Mouse (Mus musculus) mammary gland, adult 2 months (tissue): ENCODE results near the gene Lrp8. TPM values are rescaled to one million over a fixed set of nuclear protein-coding genes. Genes with fewer than 3 reads are reported as not detected.

ENCODE experiments used
- polyA plus RNA-seq: library from polyadenylated mRNA; depleted of rRNA; stranded (reverse); fragments of >200 nt; gene quantifications from 2 replicates; pipeline ENCODE4 v1.2.3, GENCODE M21; 2012; ENCODE audit warnings: low replicate concordance; rRNA removed

Gene Lrp8
- polyA plus RNA-seq = 2.9 and 7.3 TPM in 2 replicates

DNA sequence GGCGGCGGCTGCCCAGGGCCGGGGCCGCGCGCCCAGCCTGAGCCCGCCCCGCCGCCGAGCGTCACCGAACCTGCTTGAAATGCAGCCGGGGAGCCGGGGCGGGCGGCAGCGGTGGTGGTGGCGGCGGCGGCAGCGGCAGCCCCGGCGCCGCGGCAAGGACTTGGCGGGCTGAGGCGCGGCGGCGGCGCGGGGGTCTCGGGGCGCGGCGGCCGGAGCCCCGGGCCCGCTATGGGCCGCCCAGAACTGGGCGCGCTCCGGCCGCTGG is at the start of gene Lrp8:
Lrp8 (plus strand) TSS at position 77 of the 265 bp plus-strand sequence.

GRCm38 (mm10) chr4:107879254-107880050 is 77.4 kb downstream of the Lrp8 start, which contains the start of gene Magoh:
TSS of gene Magoh (plus strand) at chr4:107879755.

GRCm38 (mm10) chr4:107889731-107890432 is 87.8 kb downstream of the Lrp8 start, which contains the start of gene 0610037L13Rik:
TSS of gene 0610037L13Rik (plus strand) at chr4:107889813.

DNA sequence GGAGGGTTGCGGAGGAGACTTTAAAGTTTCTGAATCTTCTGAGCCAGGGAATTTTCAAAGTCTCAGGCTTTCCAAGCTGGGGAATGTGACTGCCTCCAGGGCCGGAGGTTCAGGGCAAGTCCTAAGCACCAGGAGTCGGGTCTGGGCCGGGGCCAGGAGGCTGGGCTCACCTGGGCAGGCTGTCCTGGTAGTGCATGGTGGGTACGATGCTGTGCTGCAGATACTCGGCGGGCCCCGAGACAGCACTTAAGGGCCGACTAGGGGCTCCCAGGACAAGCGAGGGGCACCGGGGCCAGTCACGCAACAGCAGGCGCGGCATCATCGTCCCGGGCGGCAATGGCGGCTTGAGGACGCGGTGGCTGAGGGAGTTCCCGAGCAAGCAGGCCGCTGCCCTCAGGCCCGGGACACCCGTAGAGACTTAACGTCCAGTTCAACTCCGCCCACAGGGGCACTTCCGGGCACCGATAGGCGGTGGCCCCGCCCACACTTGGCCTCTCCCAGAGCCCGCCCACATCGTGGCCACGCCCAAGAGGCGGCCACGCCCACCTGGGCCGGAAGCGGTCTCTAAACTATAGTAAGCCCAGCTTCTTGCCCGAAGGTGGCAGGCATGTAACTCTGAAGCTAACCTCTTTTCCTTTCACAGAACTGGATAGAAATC is 121.2 kb downstream of the Lrp8 start, which contains the start of gene Cpt2:
Cpt2 (minus strand) TSS at position 466 of the 658 bp plus-strand sequence.

Other genes with a start within 250 kb of the Lrp8 start
- 0.20 and 0.36 TPM in 2 replicates for gene Dmrtb1, start 118.0 kb upstream of the Lrp8 start, polyA plus RNA-seq
- gene Magoh, start 77.5 kb downstream of the Lrp8 start, polyA plus RNA-seq = 15.0 and 26.2 TPM in 2 replicates
- gene 0610037L13Rik, start 87.6 kb downstream of the Lrp8 start, polyA plus RNA-seq = 20.6 and 46.5 TPM in 2 replicates
- 228 and 369 TPM in 2 replicates for gene Cpt2, start 121.3 kb downstream of the Lrp8 start, polyA plus RNA-seq
- 0.04 and 0.34 TPM in 2 replicates for gene Slc1a7, start 166.1 kb downstream of the Lrp8 start, polyA plus RNA-seq